Mouse (Mus musculus) inflammation-experienced regulatory T-cells (primary cell): ENCODE data around the gene Prx. TPM values are rescaled to one million over a fixed set of nuclear protein-coding genes. Genes with fewer than 3 reads are reported as not detected.

Experiments used
- polyA plus RNA-seq, 2 experiments: library from polyadenylated mRNA; unstranded; fragments of 100-300 nt; shearing (Covaris generic); gene quantifications; one replicate each; pipeline ENCODE4 v1.2.1; 2017

The Prx gene
- 1 to 10 TPM in 1 of 2 experiments, under 1 TPM in 1; 0.34 to 2.8 TPM for polyA plus RNA-seq

DNA sequence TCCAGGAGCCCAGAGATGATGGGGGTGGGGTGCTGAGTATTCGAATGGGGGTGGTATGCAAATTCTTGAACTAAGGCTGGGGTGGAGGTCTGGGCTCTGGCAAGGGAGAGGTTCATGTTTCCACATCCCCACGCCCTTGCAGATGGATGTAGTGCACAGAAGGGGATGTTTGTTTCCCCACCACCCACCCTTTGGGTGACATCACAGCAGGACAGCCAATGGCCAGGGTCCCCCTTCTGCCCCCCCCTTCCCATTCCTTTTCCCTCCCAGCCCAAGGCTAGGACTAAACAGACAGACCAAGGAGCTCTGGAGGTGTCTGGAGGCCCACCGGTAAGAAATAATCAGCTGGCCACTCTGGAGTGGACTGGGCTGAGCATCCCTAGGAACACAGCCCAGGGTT is at the start of gene Prx:
TSS of gene Prx (plus strand) at position 289 of the 400 bp plus-strand sequence.

DNA sequence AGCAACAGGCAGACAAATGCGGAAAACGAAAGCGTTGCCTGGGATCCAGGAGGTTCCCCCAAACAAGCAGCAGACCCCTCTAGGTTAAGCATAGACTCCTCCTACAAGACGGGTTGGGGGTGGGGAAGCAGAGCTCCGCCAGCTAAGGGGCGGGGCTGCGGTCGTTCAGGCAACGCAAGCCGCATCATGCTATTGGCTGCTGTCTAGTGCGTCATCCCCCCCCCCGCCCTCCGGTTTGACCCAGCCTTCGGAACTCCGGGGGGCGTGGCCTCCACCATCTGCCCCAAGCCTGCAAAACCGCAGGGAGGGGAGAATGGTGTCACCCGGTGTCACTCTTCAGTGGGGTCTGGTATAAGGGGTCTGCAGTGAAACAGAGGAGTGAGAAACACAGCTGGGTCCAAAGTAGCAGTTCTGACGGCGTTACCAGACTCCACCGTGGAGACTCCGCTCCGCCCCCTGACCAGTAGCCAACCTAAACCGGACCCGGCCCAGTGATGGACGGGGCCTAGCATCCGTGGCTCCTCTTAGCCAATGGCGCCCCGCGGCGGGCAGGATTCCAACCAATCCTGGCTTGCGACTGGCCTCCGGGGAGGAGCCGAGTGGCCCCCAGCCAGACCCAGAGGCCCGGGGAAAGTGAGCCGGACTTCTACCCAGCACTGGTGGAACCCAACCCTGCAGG is 25.8 kb upstream of the Prx start, which contains the start of gene Sertad3:
TSS of gene Sertad3 (plus strand) at position 613 of the 679 bp plus-strand sequence.

DNA sequence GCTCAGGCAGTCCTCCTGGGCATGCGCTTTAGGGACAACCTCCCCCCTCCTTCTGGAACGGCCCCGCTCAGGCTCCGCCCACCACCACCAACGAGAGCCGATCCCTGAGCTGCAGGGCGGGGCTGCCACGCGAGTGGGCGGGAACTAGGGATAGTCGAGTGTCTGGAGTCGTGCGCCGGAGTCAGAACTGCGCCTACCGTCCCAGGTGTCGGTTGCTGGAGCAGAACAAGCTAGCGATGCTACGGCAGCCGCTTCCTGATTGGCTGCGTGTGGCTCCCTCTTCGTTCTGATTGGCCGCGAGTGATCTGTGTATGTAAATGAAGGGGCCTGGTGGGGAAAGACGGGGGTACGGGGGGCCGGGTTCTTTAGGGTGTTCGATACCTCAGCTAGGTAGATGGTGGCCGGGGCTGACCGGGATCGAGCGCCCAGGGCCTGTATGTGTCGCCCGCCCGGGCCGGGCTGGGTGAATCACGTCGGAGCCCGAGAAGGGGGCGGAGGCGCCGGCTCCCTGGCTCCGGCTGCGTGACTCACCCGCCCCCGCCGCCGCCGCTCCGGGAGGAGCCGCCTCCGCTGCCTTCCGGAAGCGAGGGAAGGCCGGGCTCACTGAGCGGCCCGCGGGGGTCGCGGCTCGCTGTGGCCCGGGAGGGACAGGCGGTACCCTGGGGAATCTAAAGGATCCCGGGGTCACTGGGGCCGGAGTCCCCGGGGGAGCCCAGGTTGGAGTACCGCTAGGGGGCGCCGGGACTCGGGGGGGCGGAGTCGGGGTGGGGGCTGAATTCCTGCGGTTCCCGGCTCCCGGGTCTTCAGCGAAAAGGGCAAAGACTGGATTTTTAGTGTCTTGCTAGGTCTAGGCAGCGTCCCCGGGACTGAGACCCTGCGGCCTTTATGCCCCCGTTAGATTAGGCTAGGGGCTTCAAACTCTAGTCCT is 12.1 kb upstream of the Prx start, which contains the start of gene Sertad1:
TSS of gene Sertad1 (plus strand) at position 141 of the 928 bp plus-strand sequence.

DNA sequence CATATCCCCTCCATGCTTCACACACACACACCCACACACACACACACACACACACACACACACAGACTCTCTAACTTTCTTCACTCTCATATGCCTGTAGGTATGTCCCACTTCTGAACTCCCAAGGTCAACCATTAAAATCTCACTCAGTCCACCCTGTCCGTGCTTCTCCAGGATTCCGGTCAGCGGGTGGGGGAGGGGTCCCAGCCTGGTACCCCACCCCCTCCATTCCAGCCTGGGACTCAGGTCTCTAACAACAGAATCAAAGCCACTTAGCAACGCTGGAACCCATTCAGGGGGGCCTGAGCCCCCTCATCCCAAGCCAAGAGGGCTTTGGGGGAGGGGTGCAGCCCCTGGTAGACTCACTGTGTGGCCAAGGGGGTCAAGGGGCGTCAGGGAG is 23.8 kb downstream of the Prx start, which contains the start of gene Hipk4:
TSS of gene Hipk4 (plus strand) at position 301 of the 400 bp plus-strand sequence.

DNA sequence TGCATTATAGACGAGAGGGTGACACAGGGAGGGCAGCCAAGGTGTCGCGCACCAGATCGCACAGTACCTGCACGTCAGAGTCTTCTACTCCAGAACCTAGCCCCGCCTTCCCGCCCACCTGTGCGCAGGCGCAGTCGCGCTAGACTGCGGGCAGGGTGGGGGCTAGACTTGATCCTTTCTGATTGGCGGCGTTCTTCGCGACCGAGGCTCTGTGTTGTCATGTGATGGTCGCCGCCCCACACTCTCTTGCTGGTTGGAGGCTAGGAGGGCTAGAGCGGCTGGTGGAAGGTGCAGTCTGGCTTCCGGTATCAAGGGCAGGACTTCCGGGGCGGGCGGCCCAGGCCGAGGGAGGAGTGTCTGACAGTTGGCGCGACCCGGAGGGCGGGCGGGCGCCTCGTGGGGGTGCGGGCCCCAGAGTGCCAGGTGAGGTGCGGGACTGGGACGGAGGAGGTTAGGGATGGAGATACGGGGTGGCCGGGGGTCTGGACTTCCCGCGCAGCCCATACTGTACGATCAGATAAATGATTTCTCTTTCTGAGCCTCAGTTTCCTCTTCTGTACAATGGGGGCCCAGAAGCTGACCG is 53.9 kb downstream of the Prx start, which contains the start of the genes Pld3 and 2310022A10Rik:
TSS of gene Pld3 (minus strand) at position 288 of the 583 bp plus-strand sequence.
TSS of gene 2310022A10Rik (plus strand) at position 303 of the 583 bp plus-strand sequence.

Other genes starting within 250 kb of the Prx start
- gene Numbl, start 240.9 kb upstream of the Prx start, polyA plus RNA-seq, result 1 to 10 TPM; 1.7 to 1.9 TPM
- 1 to 10 TPM; 2.1 to 2.9 TPM for gene Ltbp4, start 161.6 kb upstream of the Prx start, polyA plus RNA-seq
- gene Shkbp1, start 143.3 kb upstream of the Prx start, polyA plus RNA-seq, result 10 to 100 TPM; 86.4 to 88.1 TPM
- gene Gm20479, start 141.9 kb upstream of the Prx start, polyA plus RNA-seq, result 1 to 10 TPM in 1 of 2 experiments, not detected in 1; 1.6 TPM
- gene Sptbn4, start 51.6 kb upstream of the Prx start, polyA plus RNA-seq, result 1 to 10 TPM in 1 of 2 experiments, under 1 TPM in 1; 0.43 to 1.0 TPM
- gene Blvrb, start 51.3 kb upstream of the Prx start, polyA plus RNA-seq, result 10 to 100 TPM; 11.2 to 19.1 TPM
- 10 to 100 TPM; 40.0 to 41.1 TPM for gene Sertad3, start 25.6 kb upstream of the Prx start, polyA plus RNA-seq
- 10 to 100 TPM; 52.4 to 79.0 TPM for gene Sertad1, start 12.4 kb upstream of the Prx start, polyA plus RNA-seq
- under 1 TPM; 0.28 to 0.34 TPM for gene Hipk4, start 23.9 kb downstream of the Prx start, polyA plus RNA-seq
- gene Pld3, start 53.9 kb downstream of the Prx start, polyA plus RNA-seq, result 100 to 1,000 TPM; 159 to 211 TPM
- gene 2310022A10Rik, start 53.9 kb downstream of the Prx start, polyA plus RNA-seq, result 10 to 100 TPM; 20.4 to 28.8 TPM
- gene Akt2, start 92.2 kb downstream of the Prx start, polyA plus RNA-seq, result 10 to 100 TPM; 74.8 to 82.4 TPM
- under 1 TPM in 1 of 2 experiments, not detected in 1; 0.53 TPM for gene Ttc9b, start 154.6 kb downstream of the Prx start, polyA plus RNA-seq
- gene Map3k10, start 175.3 kb downstream of the Prx start, polyA plus RNA-seq, result 10 to 100 TPM; 15.6 to 22.0 TPM
- gene Zfp607b, start 190.0 kb downstream of the Prx start, polyA plus RNA-seq, result 1 to 10 TPM; 4.7 to 6.7 TPM
- 10 to 100 TPM; 13.8 to 22.1 TPM for gene Zfp60, start 232.1 kb downstream of the Prx start, polyA plus RNA-seq